Mouse (Mus musculus): ENCODE data around the gene Ndufb5. TPM values are rescaled to one million over a fixed set of nuclear protein-coding genes. Genes with fewer than 3 reads are reported as not detected.
"Not testable (repeated sequence)": the region's sequence is repeated elsewhere in the genome, so short reads cannot be mapped to it uniquely, and the experiment has no call there.

Ndufb5 gene
- polyA plus RNA-seq, 1 experiment from 2014 or later, result 406 TPM

DNA sequence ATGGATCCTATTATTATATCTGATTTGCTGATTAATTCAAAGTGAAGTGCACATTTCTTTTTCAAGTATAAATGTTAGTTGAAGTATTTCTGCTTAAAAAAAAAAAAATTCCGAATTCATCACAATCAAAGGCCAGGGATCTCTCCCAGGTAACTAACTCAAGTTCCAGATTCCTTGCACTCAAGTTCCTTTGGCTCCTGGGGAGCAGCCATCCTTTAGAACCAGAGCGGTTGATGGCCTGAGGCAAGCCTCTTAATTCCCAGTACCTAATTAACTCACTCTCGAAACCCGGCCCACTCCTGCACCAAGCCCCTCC, 28.8 kb upstream of the Ndufb5 start:
- WGBS, result 6% methylated on average over 4 of the region's 4 CpGs
- H3K9ac ChIP-seq (ENCODE audit: low read depth, low read length), result no peak overlapping the region

DNA sequence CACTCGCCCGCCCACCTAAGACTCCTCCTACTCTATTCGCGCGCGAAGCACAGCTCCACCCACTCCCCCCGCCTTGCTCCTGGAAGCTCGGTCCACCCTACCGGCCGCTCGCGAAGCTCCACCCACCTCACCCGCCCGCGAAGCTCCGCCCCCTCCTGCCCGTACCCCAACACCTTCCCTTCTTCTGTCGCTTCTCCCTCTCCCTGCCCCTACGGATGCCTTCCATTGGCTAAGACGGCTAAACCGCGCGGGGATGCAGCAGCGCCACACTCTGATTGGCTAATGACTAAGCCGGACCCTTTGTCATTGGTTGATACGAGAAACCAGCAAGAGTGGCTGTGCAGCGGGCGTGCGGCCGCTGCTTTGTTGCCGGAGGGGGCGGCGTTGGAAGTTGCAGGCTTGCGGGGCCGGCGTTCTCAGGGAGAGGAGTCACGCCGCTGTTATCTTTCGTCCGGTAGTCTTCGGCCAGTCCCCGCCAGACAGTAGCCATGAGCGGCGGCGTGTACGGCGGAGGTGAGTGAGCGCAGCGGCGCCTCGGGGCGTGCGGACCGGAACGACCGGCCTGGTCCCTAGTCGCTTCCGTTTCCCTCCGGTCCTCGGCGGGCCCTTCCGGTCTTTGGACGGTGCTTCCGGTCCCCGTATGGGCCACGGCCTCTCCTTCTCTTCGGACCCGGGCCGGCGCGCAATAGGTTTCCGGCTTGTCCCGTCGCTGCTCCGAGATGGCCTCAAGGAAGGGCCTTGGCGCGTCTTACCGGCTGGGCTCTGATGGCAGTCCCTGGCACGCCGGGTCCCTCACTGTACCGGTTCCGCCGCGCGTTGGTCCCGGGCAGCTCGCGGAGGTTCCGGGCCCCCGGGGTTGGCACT, 28.2 kb upstream of the Ndufb5 start:
- no peaks in the 10 kb centered on the region for H3K27me3 ChIP-seq (replicated peaks; ENCODE audit: control insufficient read depth, insufficient read depth, low read length)
- no peaks in the 10 kb centered on the region for H3K9me3 ChIP-seq (ENCODE audit: control insufficient read depth)
- 0 out of 2 replicates have a peak, but pooled peaks cover 3% of the 10 kb centered on the region for H3K4me1 ChIP-seq (replicated peaks; ENCODE audit: control insufficient read depth, insufficient read depth, low read length)
- H3K4me3 ChIP-seq (ENCODE audit: low read depth, low read length), result peak overlapping the region; percentile 98
- peak overlapping the region; percentile 78 for H3K4me2 ChIP-seq (replicated peaks; ENCODE audit: low read depth)
- peak overlapping the region; percentile 90 for H3K27ac ChIP-seq (ENCODE audit: low read depth, low read length)
- peak; percentile 100 for ATAC-seq
- peak; percentile 44 for TF ChIP-seq CTCF (IDR thresholded peaks at IDR 0.05; ENCODE audit: low read depth)
- peak overlapping the region; percentile 93 for H3K9ac ChIP-seq (ENCODE audit: low read depth, low read length)
- H3K36me3 ChIP-seq (ENCODE audit: control insufficient read depth, insufficient read depth), result peaks cover 18% of the 10 kb centered on the region
- under 1% methylated on average over 87 of the region's 90 CpGs for WGBS

More for the DNA sequence above, 28.8 kb upstream of the Ndufb5 start:
- H3K4me3 ChIP-seq (ENCODE audit: low read depth, low read length), result peak overlapping the region; percentile 98
- no peaks in the 10 kb centered on the region for H3K9me3 ChIP-seq (ENCODE audit: control insufficient read depth)
- H3K27ac ChIP-seq (ENCODE audit: low read depth, low read length), result no peak overlapping the region
- no peak for ATAC-seq
- H3K36me3 ChIP-seq (ENCODE audit: control insufficient read depth, insufficient read depth), result peaks cover 12% of the 10 kb centered on the region
- H3K27me3 ChIP-seq (replicated peaks; ENCODE audit: control insufficient read depth, insufficient read depth, low read length), result no peaks in the 10 kb centered on the region
- peak overlapping the region; percentile 78 for H3K4me2 ChIP-seq (replicated peaks; ENCODE audit: low read depth)
- H3K4me1 ChIP-seq (replicated peaks; ENCODE audit: control insufficient read depth, insufficient read depth, low read length), result 0 out of 2 replicates have a peak, but pooled peaks cover 3% of the 10 kb centered on the region
- no peak for TF ChIP-seq CTCF (IDR thresholded peaks at IDR 0.05; ENCODE audit: low read depth)

DNA sequence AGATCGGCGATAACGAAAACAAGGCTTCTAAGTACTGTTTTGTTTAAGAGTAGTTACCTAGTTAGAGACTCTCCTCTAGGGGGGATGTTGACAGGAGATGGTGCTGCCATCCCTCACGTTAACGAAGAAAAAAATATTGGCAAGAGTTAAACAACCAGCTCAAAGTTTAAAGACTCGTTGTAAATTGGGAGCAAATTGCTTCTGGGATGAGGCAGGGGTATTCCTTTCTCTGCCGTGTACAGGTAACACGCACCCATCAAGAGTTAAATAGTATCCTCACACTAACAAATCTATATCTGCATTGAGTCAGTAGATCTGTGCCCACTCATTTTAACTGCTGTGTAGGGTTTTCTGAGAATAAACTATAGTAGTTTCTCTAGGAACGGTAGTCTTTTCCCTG, 27.4 kb upstream of the Ndufb5 start:
- Histone ChIP-seq H3K9me3 (ENCODE audit: control insufficient read depth) (no peaks in the 10 kb centered on the region), H3K4me3 (ENCODE audit: low read depth, low read length) (peak overlapping the region; percentile 98), H3K9ac (ENCODE audit: low read depth, low read length) (peak overlapping the region; percentile 93), H3K36me3 (ENCODE audit: control insufficient read depth, insufficient read depth) (peaks cover 26% of the 10 kb centered on the region), H3K27me3 (replicated peaks; ENCODE audit: control insufficient read depth, insufficient read depth, low read length) (no peaks in the 10 kb centered on the region), H3K27ac (ENCODE audit: low read depth, low read length) (peak overlapping the region; percentile 90), H3K4me1 (replicated peaks; ENCODE audit: control insufficient read depth, insufficient read depth, low read length) (0 out of 2 replicates have a peak, but pooled peaks cover 3% of the 10 kb centered on the region), H3K4me2 (replicated peaks; ENCODE audit: low read depth) (peak overlapping the region; percentile 78)
- no peak for ATAC-seq
- WGBS, result 5% methylated on average over 9 of the region's 9 CpGs
- no peak for TF ChIP-seq CTCF (IDR thresholded peaks at IDR 0.05; ENCODE audit: low read depth)

DNA sequence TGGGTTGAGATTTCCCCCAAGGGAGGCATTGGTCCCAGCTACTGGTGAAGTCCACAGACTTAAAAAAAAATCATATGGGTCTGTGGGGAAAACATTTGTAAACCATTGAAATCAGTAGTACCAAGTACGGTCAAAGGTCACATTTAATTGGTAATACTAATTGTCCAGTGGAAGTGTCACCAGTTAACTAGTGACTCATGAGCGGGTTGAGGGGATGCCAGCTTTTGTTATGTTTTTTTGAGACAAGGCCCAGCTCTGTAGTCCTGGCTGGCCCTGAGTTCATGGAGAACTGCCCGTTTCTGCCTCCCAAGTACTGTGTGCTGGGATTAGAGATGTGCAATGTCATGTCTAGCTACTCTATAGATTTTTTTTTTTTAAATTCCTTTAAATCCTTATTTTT, 23.1 kb upstream of the Ndufb5 start:
- Histone ChIP-seq H3K9me3 (ENCODE audit: control insufficient read depth) (no peaks in the 10 kb centered on the region), H3K4me1 (replicated peaks; ENCODE audit: control insufficient read depth, insufficient read depth, low read length) (0 out of 2 replicates have a peak, but pooled peaks cover 3% of the 10 kb centered on the region), H3K27me3 (replicated peaks; ENCODE audit: control insufficient read depth, insufficient read depth, low read length) (no peaks in the 10 kb centered on the region), H3K4me3 (ENCODE audit: low read depth, low read length) (no peak overlapping the region), H3K9ac (ENCODE audit: low read depth, low read length) (no peak overlapping the region), H3K36me3 (ENCODE audit: control insufficient read depth, insufficient read depth) (peaks cover 61% of the 10 kb centered on the region), H3K27ac (ENCODE audit: low read depth, low read length) (no peak overlapping the region), H3K4me2 (replicated peaks; ENCODE audit: low read depth) (no peak overlapping the region)
- TF ChIP-seq CTCF (IDR thresholded peaks at IDR 0.05; ENCODE audit: low read depth), result no peak
- no peak for ATAC-seq
- 87% methylated on average over 3 of the region's 3 CpGs for WGBS

DNA sequence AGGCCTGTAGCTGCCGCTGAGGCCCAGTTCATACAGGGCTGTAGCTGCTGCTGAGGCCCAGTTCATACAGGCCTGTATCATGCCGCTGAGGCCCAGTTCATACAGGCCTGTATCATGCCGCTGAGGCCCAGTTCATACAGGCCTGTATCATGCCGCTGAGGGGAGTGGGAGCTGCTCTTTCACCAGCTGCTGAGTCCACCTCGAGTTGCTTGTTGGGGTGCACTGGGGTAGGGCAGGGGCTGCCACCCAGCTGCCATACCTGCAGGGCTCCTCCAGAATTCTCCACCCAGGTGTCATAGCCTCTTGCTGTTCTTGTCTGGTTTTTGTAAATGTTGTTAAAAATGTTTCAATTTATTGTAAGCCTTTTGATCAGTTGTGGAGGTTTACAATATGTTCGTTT, 19.4 kb upstream of the Ndufb5 start:
- not testable (repeated sequence) for H3K27ac ChIP-seq (ENCODE audit: low read depth, low read length); H3K4me2 ChIP-seq (replicated peaks; ENCODE audit: low read depth); H3K27me3 ChIP-seq (replicated peaks; ENCODE audit: control insufficient read depth, insufficient read depth, low read length); ATAC-seq; H3K9ac ChIP-seq (ENCODE audit: low read depth, low read length); H3K9me3 ChIP-seq (ENCODE audit: control insufficient read depth); H3K4me1 ChIP-seq (replicated peaks; ENCODE audit: control insufficient read depth, insufficient read depth, low read length); H3K4me3 ChIP-seq (ENCODE audit: low read depth, low read length)
- H3K36me3 ChIP-seq (ENCODE audit: control insufficient read depth, insufficient read depth), result peaks cover 86% of the 10 kb centered on the region
- 94% methylated on average over 6 of the region's 6 CpGs for WGBS

DNA sequence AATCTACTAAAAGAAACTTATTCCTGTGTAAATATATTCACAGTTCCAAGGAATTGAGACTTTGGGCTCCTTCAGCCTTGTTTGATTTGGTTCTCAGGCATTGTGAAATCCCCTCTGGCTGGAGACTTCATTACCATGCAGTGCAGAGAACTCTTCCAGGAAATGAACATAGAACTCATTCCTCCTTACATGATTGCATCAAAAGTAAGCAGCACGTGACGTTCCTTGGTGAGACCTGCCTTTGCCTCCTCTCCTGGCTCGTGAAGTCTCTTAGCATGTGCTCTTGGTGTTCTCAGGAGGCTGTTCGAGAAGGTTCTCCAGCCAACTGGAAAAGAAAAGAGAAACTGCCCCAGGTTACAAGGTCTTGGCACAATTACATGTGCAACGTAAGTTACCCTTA, 18.5 kb upstream of the Ndufb5 start:
- no peak for TF ChIP-seq CTCF (IDR thresholded peaks at IDR 0.05; ENCODE audit: low read depth)
- Histone ChIP-seq H3K4me3 (ENCODE audit: low read depth, low read length) (no peak overlapping the region), H3K4me2 (replicated peaks; ENCODE audit: low read depth) (no peak overlapping the region), H3K36me3 (ENCODE audit: control insufficient read depth, insufficient read depth) (peaks cover 85% of the 10 kb centered on the region), H3K27me3 (replicated peaks; ENCODE audit: control insufficient read depth, insufficient read depth, low read length) (no peaks in the 10 kb centered on the region), H3K27ac (ENCODE audit: low read depth, low read length) (no peak overlapping the region), H3K4me1 (replicated peaks; ENCODE audit: control insufficient read depth, insufficient read depth, low read length) (no peaks in the 10 kb centered on the region), H3K9ac (ENCODE audit: low read depth, low read length) (no peak overlapping the region), H3K9me3 (ENCODE audit: control insufficient read depth) (no peaks in the 10 kb centered on the region)
- no peak for ATAC-seq
- WGBS, result 89% methylated on average over 5 of the region's 5 CpGs

All from intestine, postnatal 0 days (tissue).